Mouse (Mus musculus) cerebellum, postnatal 25 days (tissue): Measurements from ENCODE around the gene Gm47841.

Experiments
- DNase-seq, 2 experiments: peaks; one replicate each; pipeline ENCODE4 v3.0.0; 2021; ENCODE audit warnings: mixed read lengths in 2 of 2

Gene Gm47841

GRCm38 (mm10) chr15:101074067-101074466, 26.9 kb upstream of the Gm47841 start:
- DNase-seq = no peak

GRCm38 (mm10) chr15:101072736-101073135, 25.5 kb upstream of the Gm47841 start:
- DNase-seq = no peak

GRCm38 (mm10) chr15:101070762-101071161, 23.6 kb upstream of the Gm47841 start:
- no peak for DNase-seq

GRCm38 (mm10) chr15:101069641-101070190, 22.5 kb upstream of the Gm47841 start:
- no peak for DNase-seq

GRCm38 (mm10) chr15:101068671-101069070, 21.5 kb upstream of the Gm47841 start:
- DNase-seq = no peak

- no peak for DNase-seq
Measured at GRCm38 (mm10) chr15:101068029-101068428, 20.8 kb upstream of the Gm47841 start.

GRCm38 (mm10) chr15:101066920-101067696, 19.9 kb upstream of the Gm47841 start:
- DNase-seq = no peak

- DNase-seq = no peak
Measured at GRCm38 (mm10) chr15:101066364-101066847, 19.2 kb upstream of the Gm47841 start.

GRCm38 (mm10) chr15:101065069-101065468, 17.9 kb upstream of the Gm47841 start:
- DNase-seq = peak in 1 of 2 experiments; percentile 57

GRCm38 (mm10) chr15:101060280-101060852, 13.2 kb upstream of the Gm47841 start:
- DNase-seq = no peak

- DNase-seq = no peak
Measured at GRCm38 (mm10) chr15:101059570-101060279, 12.5 kb upstream of the Gm47841 start.

- DNase-seq = peak in 1 of 2 experiments; percentile 59
Measured at GRCm38 (mm10) chr15:101056225-101056624, 9.0 kb upstream of the Gm47841 start.

- no peak for DNase-seq
Measured at GRCm38 (mm10) chr15:101054541-101054940, 7.3 kb upstream of the Gm47841 start.

GRCm38 (mm10) chr15:101053832-101054459, 6.7 kb upstream of the Gm47841 start:
- DNase-seq = no peak

GRCm38 (mm10) chr15:101052560-101053501, 5.6 kb upstream of the Gm47841 start:
- no peak for DNase-seq

GRCm38 (mm10) chr15:101051869-101052268, 4.7 kb upstream of the Gm47841 start:
- DNase-seq = no peak

GRCm38 (mm10) chr15:101048338-101048896, 1.2 kb upstream of the Gm47841 start:
- no peak for DNase-seq

- peak; percentile 47 to 55 for DNase-seq
Measured at GRCm38 (mm10) chr15:101046527-101047193, 537 bp downstream of the Gm47841 start.

GRCm38 (mm10) chr15:101046039-101046526, 1.1 kb downstream of the Gm47841 start:
- DNase-seq = no peak

- no peak for DNase-seq
Measured at GRCm38 (mm10) chr15:101044531-101044930, 2.7 kb downstream of the Gm47841 start.
